29 mouse cellular contexts compared by ENCODE assay signal in the genomic region with DNA sequence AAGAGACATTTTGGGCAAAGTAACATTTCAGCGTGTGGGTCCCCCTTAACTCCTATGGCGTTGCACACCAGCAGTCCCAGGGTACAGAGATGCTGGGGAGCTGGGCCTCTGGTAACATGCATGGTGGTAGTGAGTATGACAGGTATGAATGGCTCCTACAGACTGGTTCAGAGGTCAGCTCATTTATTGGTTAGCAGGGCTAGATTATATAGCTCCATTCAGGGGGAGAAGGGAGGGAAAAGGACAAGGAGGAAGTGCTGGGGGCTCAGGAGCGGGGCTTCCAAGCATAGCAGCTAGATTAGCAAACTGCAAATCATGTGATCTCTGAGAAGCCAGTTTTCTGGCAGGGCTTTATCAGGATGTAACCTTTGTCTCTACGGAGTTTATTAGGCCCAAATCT.
"Had no signal": no experiment of that assay in that cellular context is flagged by ENCODE, and none has a peak within 500 bp of the region (broad histone marks: within the 10 kb centered on the region; RNA-seq: fewer than 3 reads in every experiment).

No protein-coding gene starts in this region.

- H3K4me3 ChIP-seq: embryonic facial prominence, embryonic 10.5 days; embryonic facial prominence, embryonic 12.5 days; embryonic facial prominence, embryonic 13.5 days; embryonic facial prominence, embryonic 15.5 days; erythroblast, embryonic 14.5 days; forebrain, embryonic 10.5 days; forebrain, embryonic 13.5 days; forebrain, embryonic 15.5 days; gastrocnemius, adult 2 months; heart, adult 2 months had no signal

- H3K9me3 ChIP-seq: embryonic facial prominence, embryonic 10.5 days; embryonic facial prominence, embryonic 13.5 days; embryonic facial prominence, embryonic 15.5 days; forebrain, embryonic 10.5 days; forebrain, embryonic 13.5 days; forebrain, embryonic 15.5 days had no signal

- H3K4me2 ChIP-seq: embryonic facial prominence, embryonic 12.5 days; embryonic facial prominence, embryonic 13.5 days; embryonic facial prominence, embryonic 15.5 days; forebrain, embryonic 13.5 days; forebrain, embryonic 15.5 days had no signal

- ATAC-seq: forebrain, embryonic 13.5 days; forebrain, embryonic 14.5 days; forebrain, embryonic 15.5 days; forebrain, embryonic 16.5 days; forebrain, postnatal 0 days had no signal

- H3K27me3 ChIP-seq: embryonic facial prominence, embryonic 12.5 days; embryonic facial prominence, embryonic 13.5 days; embryonic facial prominence, embryonic 15.5 days; forebrain, embryonic 13.5 days; forebrain, embryonic 15.5 days had no signal

- H3K4me1 ChIP-seq: embryonic facial prominence, embryonic 10.5 days; embryonic facial prominence, embryonic 12.5 days; embryonic facial prominence, embryonic 13.5 days; embryonic facial prominence, embryonic 15.5 days; forebrain, embryonic 10.5 days; forebrain, embryonic 13.5 days; forebrain, embryonic 15.5 days had no signal

- H3K36me3 ChIP-seq: embryonic facial prominence, embryonic 12.5 days; embryonic facial prominence, embryonic 13.5 days had no signal

- H3K9ac ChIP-seq: embryonic facial prominence, embryonic 12.5 days; embryonic facial prominence, embryonic 13.5 days; embryonic facial prominence, embryonic 15.5 days; forebrain, embryonic 13.5 days; forebrain, embryonic 15.5 days; forebrain, postnatal 0 days had no signal

- H3K27ac ChIP-seq: embryonic facial prominence, embryonic 10.5 days; embryonic facial prominence, embryonic 12.5 days; embryonic facial prominence, embryonic 13.5 days; embryonic facial prominence, embryonic 15.5 days; forebrain, embryonic 10.5 days; forebrain, embryonic 13.5 days; forebrain, embryonic 15.5 days; gastrocnemius, adult 2 months; heart, adult 2 months had no signal

- DNase-seq: cerebellum, adult 18-20 months; cerebellum, adult 2 months; cerebellum, adult 8-10 months; cerebellum, adult 9-10 months; cerebellum, adult 9-11 months; cerebellum, postnatal 10 days; cerebellum, postnatal 14 days; cerebellum, postnatal 25 days; cerebellum, postnatal 36 days; embryo, embryonic 11 days; forebrain, postnatal 0 days; gastrocnemius, adult 2 months; gastrocnemius, postnatal 10 days; gastrocnemius, postnatal 14 days; gastrocnemius, postnatal 25 days; gastrocnemius, postnatal 36 days; heart, adult 11 months; heart, adult 18-20 months; heart, adult 2 months had no signal
